Mouse (Mus musculus): Measurements from ENCODE around the gene Cnpy3.

DNA sequence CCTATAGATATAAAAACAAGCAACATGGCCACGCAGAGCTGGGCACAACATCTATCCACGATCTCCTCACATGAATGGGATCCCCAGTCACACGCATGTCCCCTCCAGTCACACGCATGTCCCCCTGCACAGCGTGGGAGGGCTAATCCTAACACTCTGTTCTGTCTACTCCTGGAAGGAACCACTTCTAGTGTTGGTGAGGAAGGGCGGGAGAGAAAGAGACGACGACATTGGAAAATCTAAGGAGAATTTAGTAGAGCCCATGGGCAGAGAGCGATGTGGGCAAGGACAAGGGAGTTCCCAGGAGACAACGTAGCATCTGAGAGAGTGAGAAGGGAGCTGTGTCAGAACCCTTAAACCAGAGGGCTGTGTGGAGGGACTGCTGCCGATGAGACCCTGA, 18.5 kb upstream of the Cnpy3 start:
- no peak for TF ChIP-seq CTCF (IDR thresholded peaks at IDR 0.05; ENCODE audit: borderline replicate concordance, control insufficient read depth, extremely low read depth, insufficient read depth, low read length, poor library complexity)
- TF ChIP-seq POLR2A (IDR thresholded peaks at IDR 0.05; ENCODE audit: control insufficient read depth, extremely low read depth, insufficient read depth, low read length, poor library complexity), result no peak

Measured in thymus, adult 2 months (tissue).